Comparison of ENCODE assay signal across 8 mouse cellular contexts in genomic region chr8:69717232-69717580, GRCm38 (mm10). TPM values are rescaled to one million over a fixed set of nuclear protein-coding genes. Genes with fewer than 3 reads are reported as not detected.
A peak's percentile ranks its signal among the peaks of the same experiment; 100 is the strongest.
DNase-seq lines count a peak whose midpoint lies in the region; ATAC-seq and TF ChIP-seq lines count a peak whose summit lies in the region.

No protein-coding gene starts in this region.

- no peaks in the 10 kb centered on the region for H3K9me3 ChIP-seq in kidney, postnatal 0 days (replicated peaks; ENCODE audit: low read length)
- H3K9me3 ChIP-seq in embryonic facial prominence, embryonic 14.5 days (ENCODE audit: control insufficient read depth, low read length), result no peaks in the 10 kb centered on the region
- H3K9me3 ChIP-seq in intestine, embryonic 14.5 days (ENCODE audit: control insufficient read depth, low read length), result no peaks in the 10 kb centered on the region

- H3K4me2 ChIP-seq in kidney, postnatal 0 days (ENCODE audit: low read length), result peak overlapping the region; percentile 42
- peak overlapping the region; percentile 56 for H3K4me2 ChIP-seq in embryonic facial prominence, embryonic 14.5 days (ENCODE audit: low read depth, low read length)
- H3K4me2 ChIP-seq in intestine, embryonic 14.5 days (ENCODE audit: low read length), result peak overlapping the region; percentile 44

- 0 out of 2 replicates have a peak overlapping the region, but pooled peaks have one; percentile 1 for H3K27ac ChIP-seq in kidney, postnatal 0 days
- H3K27ac ChIP-seq in embryonic facial prominence, embryonic 14.5 days (replicated peaks; ENCODE audit: low read depth, low read length), result peak overlapping the region; percentile 65
- H3K27ac ChIP-seq in intestine, embryonic 14.5 days (ENCODE audit: low read depth), result peak overlapping the region; percentile 55; the same call in 1 of the 2 replicates

- 0 out of 2 replicates have a peak, but pooled peaks cover 5% of the 10 kb centered on the region for H3K4me1 ChIP-seq in kidney, postnatal 0 days (replicated peaks; ENCODE audit: insufficient read depth, low read length)
- H3K4me1 ChIP-seq in embryonic facial prominence, embryonic 14.5 days (ENCODE audit: control insufficient read depth, insufficient read depth, low read length), result peaks cover 6% of the 10 kb centered on the region
- peaks cover 15% of the 10 kb centered on the region; the same call in 1 of the 2 replicates for H3K4me1 ChIP-seq in intestine, embryonic 14.5 days (replicated peaks; ENCODE audit: control insufficient read depth, insufficient read depth, low read length)

- TF ChIP-seq CTCF in kidney, postnatal 0 days (IDR thresholded peaks at IDR 0.05; ENCODE audit: low read depth), result no peak

- H3K36me3 ChIP-seq in kidney, postnatal 0 days (ENCODE audit: insufficient read depth, low read length), result 0 out of 2 replicates have a peak, but pooled peaks cover 3% of the 10 kb centered on the region
- peaks cover 10% of the 10 kb centered on the region; the same call in 1 of the 2 replicates for H3K36me3 ChIP-seq in embryonic facial prominence, embryonic 14.5 days (ENCODE audit: control insufficient read depth, insufficient read depth, low read length)
- H3K36me3 ChIP-seq in intestine, embryonic 14.5 days (ENCODE audit: control insufficient read depth, insufficient read depth, low read length), result peaks cover 11% of the 10 kb centered on the region

- 45% methylated on average over 5 of the region's 5 CpGs for whole genome bisulfite sequencing in kidney, postnatal 0 days
- WGBS in embryonic facial prominence, embryonic 14.5 days, result 49% methylated on average over 5 of the region's 5 CpGs
- WGBS in intestine, embryonic 14.5 days, result 43% methylated on average over 5 of the region's 5 CpGs

- no peak overlapping the region; the same call in 1 of the 2 replicates for H3K4me3 ChIP-seq in kidney, postnatal 0 days (replicated peaks; ENCODE audit: low read depth, low read length)
- peak overlapping the region; percentile 80 for H3K4me3 ChIP-seq in embryonic facial prominence, embryonic 14.5 days (ENCODE audit: low read depth, low read length)
- H3K4me3 ChIP-seq in intestine, embryonic 14.5 days (ENCODE audit: low read depth, low read length), result peak overlapping the region; percentile 12

- DNase-seq in kidney, postnatal 0 days (ENCODE audit: low spot score), result no peak
- no peak for DNase-seq in kidney, adult 11 months
- DNase-seq in embryonic facial prominence, embryonic 14.5 days (ENCODE audit: low spot score), result no peak
- DNase-seq in intestine, embryonic 14.5 days (ENCODE audit: low spot score), result no peak
- no peak for DNase-seq in embryo, embryonic 11 days
- DNase-seq in B cell, adult 2 months, result no peak
- DNase-seq in frontal cortex, postnatal 36 days (ENCODE audit: low spot score in 2 of 2), result no peak

- no peak; the same call in 1 of the 2 replicates for ATAC-seq in kidney, postnatal 0 days (replicated peaks; ENCODE audit: low FRiP score, low read depth)
- peak; percentile 1 for ATAC-seq in embryonic facial prominence, embryonic 14.5 days (ENCODE audit: low read depth)
- peak; percentile 38; the same call in 1 of the 2 replicates for ATAC-seq in intestine, embryonic 14.5 days (replicated peaks; ENCODE audit: low FRiP score, low TSS enrichment, low read depth)
- ATAC-seq in monocyte, adult 5-6 weeks (replicated peaks; ENCODE audit: insufficient number of reproducible peaks, low FRiP score, low TSS enrichment, poor library complexity, severe bottlenecking), result 0 out of 2 replicates have a peak, but pooled peaks have one; percentile 0

- H3K27me3 ChIP-seq in kidney, postnatal 0 days (ENCODE audit: insufficient read depth, low read length), result no peaks in the 10 kb centered on the region
- no peaks in the 10 kb centered on the region for H3K27me3 ChIP-seq in embryonic facial prominence, embryonic 14.5 days (replicated peaks; ENCODE audit: control insufficient read depth, insufficient read depth, low read length)
- H3K27me3 ChIP-seq in intestine, embryonic 14.5 days (replicated peaks; ENCODE audit: control insufficient read depth, insufficient read depth, low read length), result no peaks in the 10 kb centered on the region

- no peak overlapping the region for H3K9ac ChIP-seq in kidney, postnatal 0 days (ENCODE audit: low read depth, low read length)
- H3K9ac ChIP-seq in embryonic facial prominence, embryonic 14.5 days (ENCODE audit: low read depth, low read length), result no peak overlapping the region
- no peak overlapping the region for H3K9ac ChIP-seq in intestine, embryonic 14.5 days (ENCODE audit: low read length)

RNA-seq across cellular contexts. Expression of gene Zfp869, which starts 6.7 kb away (rescaled TPM):
- 21.6 and 24.5 TPM in 2 replicates for polyA plus RNA-seq in kidney, postnatal 0 days (2015; fragmentation: Nextera tagmentation; extraction: Ambion mirVana)
- 24.7 and 30.1 TPM in 2 replicates for polyA plus RNA-seq in embryonic facial prominence, embryonic 14.5 days (2014; fragmentation: Nextera tagmentation; extraction: Ambion mirVana)
- 28.2 and 28.3 TPM in 2 replicates for polyA plus RNA-seq in intestine, embryonic 14.5 days (2014; fragmentation: Nextera tagmentation; extraction: Ambion mirVana)
- 68.4 to 82.0 TPM (median 80.1 TPM) in 3 replicates for total RNA-seq in monocyte, adult 5-6 weeks (2017)

RNA-seq across cellular contexts. Expression of gene Zfp963, which starts 32.6 kb away (rescaled TPM):
- polyA plus RNA-seq in kidney, postnatal 0 days (2015; fragmentation: Nextera tagmentation; extraction: Ambion mirVana), result 5.3 TPM in 2 replicates
- 6.4 and 8.3 TPM in 2 replicates for polyA plus RNA-seq in embryonic facial prominence, embryonic 14.5 days (2014; fragmentation: Nextera tagmentation; extraction: Ambion mirVana)
- 5.6 and 5.8 TPM in 2 replicates for polyA plus RNA-seq in intestine, embryonic 14.5 days (2014; fragmentation: Nextera tagmentation; extraction: Ambion mirVana)
- total RNA-seq in monocyte, adult 5-6 weeks (2017), result 6.5 to 9.4 TPM (median 7.6 TPM) in 3 replicates

RNA-seq across cellular contexts. Expression of gene Gm20422, which starts 57.5 kb away (rescaled TPM):
- polyA plus RNA-seq in kidney, postnatal 0 days (2015; fragmentation: Nextera tagmentation; extraction: Ambion mirVana), result 0.30 and 1.1 TPM in 2 replicates
- polyA plus RNA-seq in embryonic facial prominence, embryonic 14.5 days (2014; fragmentation: Nextera tagmentation; extraction: Ambion mirVana), result 0.22 and 0.43 TPM in 2 replicates
- polyA plus RNA-seq in intestine, embryonic 14.5 days (2014; fragmentation: Nextera tagmentation; extraction: Ambion mirVana), result 0.73 and 1.3 TPM in 2 replicates
- not detected in 3 replicates for total RNA-seq in monocyte, adult 5-6 weeks (2017)

Comparison
In these comparisons a context has a peak if more than half of its experiments do, and no peak if none do; other contexts are left out.
1. H3K27ac ChIP-seq: peak in every context shown above with its lines; median percentile 65 in embryonic facial prominence, embryonic 14.5 days; 55 in intestine, embryonic 14.5 days; 1 in kidney, postnatal 0 days.